Mouse (Mus musculus): ENCODE results near the gene 2410004P03Rik.

GRCm38 (mm10) chr12:17012067-17012899 lies 756 bp upstream of the 2410004P03Rik start:
- TF ChIP-seq POLR2A (IDR thresholded peaks at IDR 0.05; ENCODE audit: control insufficient read depth, extremely low read depth, insufficient read depth, low read length, poor library complexity), result no peak
- TF ChIP-seq CTCF (IDR thresholded peaks at IDR 0.05; ENCODE audit: borderline replicate concordance, control insufficient read depth, extremely low read depth, insufficient read depth, low read length, poor library complexity), result no peak
